Mouse (Mus musculus) kidney, postnatal 14 days (tissue): ENCODE results near the gene Sgcd.
"Not testable (repeated sequence)": the region's sequence is repeated elsewhere in the genome, so short reads cannot be mapped to it uniquely, and the experiment has no call there.

Experiments used
- DNase-seq: peaks from one replicate; pipeline ENCODE4 v3.0.0; 2022; ENCODE audit warnings: mixed read lengths

Sgcd gene

DNA sequence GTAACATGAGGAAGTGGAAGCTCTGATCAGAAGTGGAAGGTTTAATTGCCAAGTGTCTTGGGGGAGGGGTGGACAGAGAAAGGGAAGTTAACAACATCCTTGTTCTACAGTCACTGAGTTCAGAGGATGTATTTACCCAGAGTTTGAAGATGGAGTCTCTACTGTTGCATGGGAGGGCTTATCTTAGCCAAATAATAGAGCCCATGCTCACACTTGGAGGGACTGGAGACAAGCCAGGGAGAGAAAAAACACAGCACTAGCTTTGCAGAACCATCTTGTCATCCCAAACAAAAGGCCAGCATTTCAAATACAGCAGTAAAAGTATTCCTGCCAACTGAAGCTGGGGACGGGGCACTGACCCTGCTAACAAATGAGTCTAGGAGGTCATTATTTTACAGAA is 212.8 kb downstream of the Sgcd start:
- DNase-seq, result no peak

DNA sequence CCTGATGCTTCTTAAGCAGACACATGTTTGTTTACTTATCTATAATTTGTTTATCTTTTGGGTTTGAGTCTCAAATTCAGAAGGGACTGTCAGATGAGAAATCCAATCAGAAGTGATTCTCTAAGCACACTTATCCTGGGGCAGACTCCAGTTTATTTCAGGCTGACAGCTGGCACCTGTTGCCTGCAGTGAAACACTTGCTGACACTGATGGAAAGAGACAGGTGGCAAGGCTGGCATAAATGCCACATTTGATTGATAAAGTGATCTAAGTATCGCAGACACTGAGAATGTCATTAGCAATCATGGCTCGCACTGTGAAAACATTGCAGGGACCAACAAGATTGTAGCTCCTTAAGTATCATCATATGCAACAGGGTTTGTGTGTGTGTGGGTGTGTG is 222.9 kb downstream of the Sgcd start:
- DNase-seq, result no peak

GRCm38 (mm10) chr11:47763569-47763968 is 225.2 kb downstream of the Sgcd start:
- not testable (repeated sequence) for DNase-seq

- DNase-seq, result no peak
Measured at GRCm38 (mm10) chr11:47759015-47759414, 229.8 kb downstream of the Sgcd start.

DNA sequence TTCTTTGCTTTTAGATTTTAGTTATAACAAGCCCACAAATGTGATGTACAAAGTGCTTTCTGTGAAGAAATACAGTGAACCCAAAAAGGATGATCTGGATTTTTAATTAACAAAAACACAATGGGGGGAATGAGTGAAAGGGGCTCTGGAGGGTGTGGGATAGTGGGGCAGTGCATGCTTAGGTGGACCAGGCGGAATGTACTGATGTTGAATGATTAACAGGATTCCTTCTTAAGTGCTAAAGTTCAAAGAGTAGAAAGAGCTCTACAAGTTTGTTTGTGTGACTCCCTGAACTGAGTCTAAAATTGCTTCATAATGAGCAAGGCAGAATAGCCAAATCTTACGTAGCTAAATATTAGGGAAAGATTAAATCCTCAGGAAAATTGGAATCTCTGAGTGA is 246.0 kb downstream of the Sgcd start:
- peak; percentile 15 for DNase-seq

DNA sequence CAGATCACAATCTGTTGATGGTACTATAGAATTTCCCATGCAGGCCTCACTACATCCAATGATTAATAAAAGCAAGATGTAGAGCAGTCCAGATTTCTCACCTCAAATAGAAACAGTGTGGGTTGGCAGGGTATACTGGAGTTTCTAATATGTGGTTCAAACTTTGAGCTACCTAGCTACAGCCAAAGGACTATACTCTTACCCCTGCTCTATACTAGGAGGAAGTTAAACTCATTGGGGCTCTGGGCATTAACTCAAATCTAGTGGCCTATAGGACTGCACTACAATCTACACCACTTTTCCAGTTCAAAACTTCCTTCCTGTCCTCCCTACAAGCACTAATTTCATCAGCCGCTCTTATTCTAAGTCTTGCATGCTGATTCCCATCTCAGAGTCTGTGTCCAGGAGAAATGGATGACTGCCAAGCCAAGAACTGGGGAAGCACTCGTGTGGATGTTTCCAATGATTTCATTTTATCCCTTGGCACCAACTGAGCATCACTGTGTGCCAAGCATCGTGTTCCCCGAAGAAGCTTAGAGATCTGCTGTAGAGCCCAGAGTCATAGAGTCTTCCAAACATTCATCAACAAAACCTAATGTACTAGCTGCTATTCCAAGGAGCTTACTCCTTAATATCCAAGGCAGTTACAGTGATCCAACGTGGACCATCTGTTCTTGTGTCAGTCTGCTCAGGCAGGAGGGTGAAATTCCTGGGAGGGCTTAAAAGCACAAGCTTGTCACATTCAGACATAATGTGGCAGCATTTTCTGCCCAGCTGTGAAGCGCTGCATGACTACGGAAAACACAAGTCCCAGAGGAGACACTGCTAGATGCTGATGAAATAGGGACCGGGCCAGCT is 283.6 kb downstream of the Sgcd start:
- DNase-seq, result no peak

- DNase-seq, result no peak
Measured at GRCm38 (mm10) chr11:47695611-47696010, 293.2 kb downstream of the Sgcd start.

GRCm38 (mm10) chr11:47658135-47658534 is 330.6 kb downstream of the Sgcd start:
- DNase-seq, result peak; percentile 29

GRCm38 (mm10) chr11:47645911-47646310 is 342.9 kb downstream of the Sgcd start:
- DNase-seq, result no peak

GRCm38 (mm10) chr11:47641567-47642259 is 347.1 kb downstream of the Sgcd start:
- DNase-seq, result no peak

DNA sequence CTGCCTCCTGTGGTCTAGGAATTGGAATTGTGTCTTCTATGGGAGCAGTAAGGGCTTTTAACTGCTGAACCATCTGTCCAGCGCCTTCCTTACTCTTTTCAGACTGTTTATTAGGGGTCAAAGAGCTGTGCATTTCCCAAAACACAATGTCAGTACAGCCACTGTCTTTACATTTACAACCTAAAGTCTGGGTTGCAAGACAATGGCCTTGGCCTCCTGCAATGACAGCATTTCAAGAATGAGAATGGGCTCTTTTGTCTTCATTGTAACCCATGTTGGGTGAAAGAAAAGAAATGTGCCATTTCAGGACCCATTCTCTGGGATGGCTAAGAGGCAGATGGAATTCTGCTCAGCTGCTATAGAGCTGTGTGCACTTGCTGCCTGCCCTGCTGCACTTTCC is 348.2 kb downstream of the Sgcd start:
- no peak for DNase-seq

DNA sequence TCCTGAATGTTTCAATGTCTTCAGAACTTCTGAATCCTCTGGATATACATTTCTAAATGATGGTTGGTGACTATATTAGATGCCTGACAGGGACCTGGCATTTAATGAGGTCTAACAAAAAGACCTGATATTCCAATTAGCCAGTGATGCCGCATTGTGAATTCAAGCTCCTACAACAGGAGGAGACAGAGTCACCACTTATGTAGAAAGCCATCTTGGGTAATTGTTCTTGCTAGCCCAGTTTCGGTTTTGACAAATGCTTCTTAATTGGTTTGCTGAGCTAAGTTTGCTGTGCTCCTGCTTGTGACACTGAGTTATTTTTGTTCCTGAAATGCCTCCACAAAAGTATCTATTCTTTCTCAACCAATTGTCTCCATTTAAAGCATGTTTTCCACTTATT is 358.6 kb downstream of the Sgcd start:
- no peak for DNase-seq

GRCm38 (mm10) chr11:47609892-47610291 is 378.9 kb downstream of the Sgcd start:
- no peak for DNase-seq

DNA sequence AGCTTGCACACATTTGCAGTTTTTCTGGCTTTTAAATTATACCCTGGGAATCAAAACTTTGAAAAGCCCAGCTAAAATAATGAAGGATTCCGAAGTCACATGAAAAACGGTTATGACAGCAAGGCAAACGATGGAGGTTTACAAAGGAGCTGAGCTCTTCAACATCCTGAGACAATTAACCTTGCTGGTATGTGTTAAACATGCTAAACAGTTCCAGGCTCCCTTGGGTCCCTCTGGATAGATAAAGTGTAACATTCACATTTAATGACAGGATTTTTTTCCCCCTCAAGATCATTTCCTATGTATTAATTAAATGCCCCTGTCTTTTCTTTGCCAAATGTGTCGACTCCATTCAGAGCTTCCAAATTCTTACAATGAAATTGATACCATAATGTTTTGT is 414.1 kb downstream of the Sgcd start:
- no peak for DNase-seq

- DNase-seq, result peak; percentile 3
Measured at GRCm38 (mm10) chr11:47568488-47568887, 420.3 kb downstream of the Sgcd start.

DNA sequence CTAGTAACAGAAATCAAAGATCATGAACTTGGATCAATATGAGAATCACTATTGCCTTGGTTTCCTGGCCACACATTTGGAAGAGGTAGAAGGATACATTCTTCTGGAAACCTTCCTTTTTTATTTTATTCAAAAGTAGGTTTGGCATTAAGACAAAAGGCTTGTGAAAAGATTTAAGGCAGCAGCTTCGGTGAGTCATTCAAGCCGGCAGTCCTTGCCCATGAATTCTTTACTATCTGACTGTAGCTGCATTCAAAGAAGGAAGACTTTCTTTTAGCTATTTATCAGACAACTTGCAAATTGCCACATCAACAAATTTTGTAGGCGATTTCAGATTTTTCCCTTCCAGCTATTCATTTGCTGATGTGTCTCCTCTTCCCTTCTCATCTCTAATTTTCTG is 422.6 kb downstream of the Sgcd start:
- DNase-seq, result no peak

- DNase-seq, result no peak
Measured at GRCm38 (mm10) chr11:47524845-47525244, 463.9 kb downstream of the Sgcd start.

DNA sequence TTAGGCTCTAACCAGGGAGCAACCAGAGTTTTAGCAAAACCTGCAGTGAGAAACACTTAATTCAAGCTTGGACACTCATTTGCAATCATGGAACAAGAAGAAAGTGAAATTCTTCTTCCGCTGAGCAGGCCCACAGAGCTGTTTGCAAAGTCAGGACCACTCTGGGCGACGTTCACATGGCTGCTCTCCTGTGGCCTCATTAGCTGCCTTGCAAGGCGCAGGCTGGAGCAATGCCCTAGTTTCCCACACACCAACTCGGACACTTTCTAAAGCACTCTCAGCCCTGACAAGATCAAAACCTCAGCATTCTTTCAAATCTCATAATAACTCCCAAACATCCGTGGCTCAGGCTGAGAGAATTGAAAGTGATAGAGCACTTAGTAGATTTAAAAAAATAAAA is 480.7 kb downstream of the Sgcd start:
- no peak for DNase-seq

GRCm38 (mm10) chr11:47503236-47503635 is 485.5 kb downstream of the Sgcd start:
- not testable (repeated sequence) for DNase-seq

GRCm38 (mm10) chr11:47473493-47474230 is 515.1 kb downstream of the Sgcd start:
- DNase-seq, result no peak

DNA sequence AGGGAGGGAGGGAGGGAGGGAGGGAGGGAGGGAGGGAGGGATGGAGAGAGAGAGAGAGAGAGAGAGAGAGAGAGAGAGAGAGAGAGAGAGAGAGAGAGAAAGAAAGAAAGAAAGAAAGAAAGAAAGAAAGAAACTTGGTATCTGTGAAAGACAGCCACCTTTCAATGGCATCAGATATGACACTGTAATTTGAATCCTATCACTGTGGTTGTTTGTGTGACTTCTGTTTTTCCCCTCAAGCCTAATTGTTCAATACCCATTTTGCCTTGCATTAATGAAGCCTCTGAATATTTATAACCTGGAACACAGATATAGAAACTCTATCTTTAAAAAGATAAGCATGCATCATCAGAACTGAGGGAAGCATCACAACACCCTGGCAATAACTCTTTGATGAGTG is 528.1 kb downstream of the Sgcd start:
- not testable (repeated sequence) for DNase-seq

GRCm38 (mm10) chr11:47460149-47460548 is 528.6 kb downstream of the Sgcd start:
- no peak for DNase-seq

DNA sequence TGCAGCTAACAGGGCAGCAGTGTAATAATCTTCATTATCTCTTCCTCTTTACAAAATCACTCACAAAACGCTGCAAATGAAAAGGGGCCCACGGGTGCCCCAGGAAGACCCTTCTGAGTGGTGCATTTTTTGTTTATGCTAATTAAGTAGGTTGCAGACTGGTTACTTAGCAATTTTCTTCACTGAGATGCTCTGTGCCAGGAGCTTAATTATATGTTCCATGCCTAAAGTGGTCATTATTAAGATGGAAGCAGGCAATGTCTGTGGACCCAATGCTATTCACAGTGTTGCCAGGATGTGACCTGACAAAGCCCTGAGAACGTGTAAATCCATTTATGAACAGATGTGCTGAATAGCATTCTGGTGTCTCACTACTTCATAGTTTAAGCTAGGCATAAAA is 529.6 kb downstream of the Sgcd start:
- no peak for DNase-seq

- no peak for DNase-seq
Measured at GRCm38 (mm10) chr11:47447790-47448189, 541.0 kb downstream of the Sgcd start.
